Mouse (Mus musculus) mature B cell (primary cell): ENCODE measurements around the gene Arid4a.

Source experiments
- in situ Hi-C: fragments of 300-500 bp; cut with MboI; formaldehyde crosslinking; loops from 2 replicates; pipeline ENCODE4 v1.14.3; 2019

The Arid4a gene

GRCm38 (mm10) chr12:71147641-71148040, 131.9 kb downstream of the Arid4a start:
- in situ Hi-C loops = no loop called here
